Mouse (Mus musculus) brain, adult 2 months (tissue): Measurements from ENCODE around the gene 9130213A22Rik.

Experiments used
- DNase-seq: peaks from one replicate; pipeline ENCODE4 v3.0.0; 2011; ENCODE audit warnings: low read depth, low spot score

9130213A22Rik gene

GRCm38 (mm10) chr11:69122336-69122951 lies at the start of gene 9130213A22Rik:
Gene 9130213A22Rik (minus strand): TSS chr11:69122589.
- DNase-seq = peak; percentile 92

GRCm38 (mm10) chr11:69171626-69172025 lies 49.2 kb upstream of the 9130213A22Rik start:
- DNase-seq = peak; percentile 54

- peak; percentile 75 for DNase-seq
Observed at GRCm38 (mm10) chr11:69169313-69169712, 46.9 kb upstream of the 9130213A22Rik start.

GRCm38 (mm10) chr11:69156800-69157199 lies 34.4 kb upstream of the 9130213A22Rik start, which contains the start of gene Alox12b:
Gene Alox12b (plus strand): TSS chr11:69156989.
- peak; percentile 67 for DNase-seq

GRCm38 (mm10) chr11:69155351-69155750 lies 33.0 kb upstream of the 9130213A22Rik start:
- DNase-seq = peak; percentile 62

GRCm38 (mm10) chr11:69153831-69154230 lies 31.4 kb upstream of the 9130213A22Rik start:
- DNase-seq = no peak

GRCm38 (mm10) chr11:69151004-69151403 lies 28.6 kb upstream of the 9130213A22Rik start:
- no peak for DNase-seq

- peak; percentile 85 for DNase-seq
Observed at GRCm38 (mm10) chr11:69150444-69150843, 28.1 kb upstream of the 9130213A22Rik start.

- DNase-seq = peak; percentile 36
Observed at GRCm38 (mm10) chr11:69149728-69150127, 27.3 kb upstream of the 9130213A22Rik start.

GRCm38 (mm10) chr11:69148451-69148960 lies 26.1 kb upstream of the 9130213A22Rik start:
- DNase-seq = no peak

GRCm38 (mm10) chr11:69147546-69147945 lies 25.2 kb upstream of the 9130213A22Rik start:
- peak; percentile 48 for DNase-seq

GRCm38 (mm10) chr11:69135361-69135760 lies 13.0 kb upstream of the 9130213A22Rik start:
- DNase-seq = no peak

- DNase-seq = no peak
Observed at GRCm38 (mm10) chr11:69134622-69134968, 12.2 kb upstream of the 9130213A22Rik start.

GRCm38 (mm10) chr11:69133923-69134621 lies 11.7 kb upstream of the 9130213A22Rik start:
- DNase-seq = peak; percentile 91

GRCm38 (mm10) chr11:69133566-69133922 lies 11.2 kb upstream of the 9130213A22Rik start:
- peak; percentile 61 for DNase-seq

- DNase-seq = no peak
Observed at GRCm38 (mm10) chr11:69128426-69129122, 6.2 kb upstream of the 9130213A22Rik start.

GRCm38 (mm10) chr11:69126706-69127095 lies 4.3 kb upstream of the 9130213A22Rik start:
- DNase-seq = no peak

GRCm38 (mm10) chr11:69125919-69126705 lies 3.7 kb upstream of the 9130213A22Rik start:
- DNase-seq = peak; percentile 79

GRCm38 (mm10) chr11:69125852-69125918 lies 3.3 kb upstream of the 9130213A22Rik start, which contains the start of gene Aloxe3:
Gene Aloxe3 (plus strand): TSS chr11:69125896.
- no peak for DNase-seq

- DNase-seq = peak; percentile 95
Observed at GRCm38 (mm10) chr11:69125041-69125851, 2.9 kb upstream of the 9130213A22Rik start.

GRCm38 (mm10) chr11:69124498-69124847 lies 2.1 kb upstream of the 9130213A22Rik start:
- DNase-seq = peak; percentile 80
